Mouse (Mus musculus): ENCODE data around the gene Nck1. TPM values are rescaled to one million over a fixed set of nuclear protein-coding genes. Genes with fewer than 3 reads are reported as not detected.

Nck1 gene
- total and polyA plus RNA-seq, 3 experiments, result 16.7 to 27.4 (median 25.2) TPM

DNA sequence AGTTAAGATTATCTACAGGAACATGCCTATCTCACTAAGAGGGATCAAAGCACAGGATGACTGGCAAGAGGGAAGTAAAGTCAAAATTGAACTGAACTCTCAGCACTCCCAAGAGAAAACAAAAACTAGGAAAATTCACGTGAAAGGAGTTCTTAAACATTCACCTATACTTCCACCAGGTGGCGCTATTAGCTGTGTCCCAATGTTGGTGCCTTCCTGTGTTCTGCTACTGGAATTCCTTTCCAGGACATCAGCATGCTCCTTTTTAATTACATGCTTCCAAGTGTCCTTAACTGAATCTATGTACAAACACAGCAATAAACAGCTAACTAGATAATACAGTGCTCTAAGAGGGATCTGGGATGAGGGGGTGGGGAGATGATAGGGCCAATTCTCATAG is 25.3 kb downstream of the Nck1 start:
- TF ChIP-seq HCFC1 (IDR thresholded peaks at IDR 0.05; ENCODE audit: low read depth, low read length) (no peak), EP300 (IDR thresholded peaks at IDR 0.05; ENCODE audit: low read length) (no peak), BHLHE40 (IDR thresholded peaks at IDR 0.05; ENCODE audit: low read depth, low read length) (peak; percentile 76), SMC3 (IDR thresholded peaks at IDR 0.05; ENCODE audit: low read depth, low read length) (peak; percentile 49), RCOR1 (conservative IDR thresholded peaks at IDR 0.05; ENCODE audit: low read depth, low read length) (no peak), MAFK (IDR thresholded peaks at IDR 0.05; ENCODE audit: insufficient replicate concordance, low read length) (no peak), POLR2AphosphoS2 (IDR thresholded peaks at IDR 0.05; ENCODE audit: low read depth, low read length) (no peak), RAD21 (IDR thresholded peaks at IDR 0.05; ENCODE audit: low read depth, low read length) (peak; percentile 51), ZKSCAN1 (IDR thresholded peaks at IDR 0.05; ENCODE audit: borderline replicate concordance, low read depth, low read length) (no peak), JUN (IDR thresholded peaks at IDR 0.05; ENCODE audit: insufficient read depth, low read depth, low read length) (no peak), CTCF (conservative IDR thresholded peaks at IDR 0.05 in 1 of 2, IDR thresholded peaks at IDR 0.05 in 1 of 2; ENCODE audit: low read depth in 2 of 2, low read length in 2 of 2) (peak; percentile 74 to 86)
- dilution Hi-C loops (cut with MboI; ENCODE audit: extremely low pct_ligation_motif_present, extremely low pct_unique_long_range_greater_than_20kb, low sequenced_read_pairs), result no loop called here
- no peaks in the 10 kb centered on the region for H3K36me3 ChIP-seq (replicated peaks in 1 of 2; ENCODE audit: control insufficient read depth in 1 of 2, insufficient read depth in 1 of 2, low read length in 1 of 2)
- H3K27me3 ChIP-seq (replicated peaks), result no peaks in the 10 kb centered on the region
- in situ Hi-C loops (cut with MboI; ENCODE audit: low pct_ligation_motif_present, low pct_unique_long_range_greater_than_20kb, low sequenced_read_pairs), result no loop called here
- H3K79me2 ChIP-seq (replicated peaks; ENCODE audit: control insufficient read depth, extremely low read depth, insufficient read depth, poor library complexity, severe bottlenecking), result peaks cover 12% of the 10 kb centered on the region; the same call in 1 of the 2 replicates
- no peak overlapping the region for H3K9ac ChIP-seq (ENCODE audit: insufficient read depth, low read depth)
- peak; percentile 44 for DNase-seq (ENCODE audit: extremely low read depth)
- H3K9me3 ChIP-seq (replicated peaks; ENCODE audit: low read length), result no peaks in the 10 kb centered on the region
- H3K27ac ChIP-seq (ENCODE audit: insufficient read depth, low read depth), result no peak overlapping the region
- no peak overlapping the region for H3K4me2 ChIP-seq (ENCODE audit: insufficient read depth, low read depth, poor library complexity, severe bottlenecking)
- no peak overlapping the region for H3K4me3 ChIP-seq (replicated peaks in 1 of 3; ENCODE audit: low read depth in 2 of 3, low read length in 2 of 3, poor library complexity in 1 of 3)
- H3K4me1 ChIP-seq (ENCODE audit: control insufficient read depth in 1 of 2, insufficient read depth in 2 of 2), result peaks cover 0 to 21% of the 10 kb centered on the region in 2 experiments; a peak in 2 of 4 replicates

DNA sequence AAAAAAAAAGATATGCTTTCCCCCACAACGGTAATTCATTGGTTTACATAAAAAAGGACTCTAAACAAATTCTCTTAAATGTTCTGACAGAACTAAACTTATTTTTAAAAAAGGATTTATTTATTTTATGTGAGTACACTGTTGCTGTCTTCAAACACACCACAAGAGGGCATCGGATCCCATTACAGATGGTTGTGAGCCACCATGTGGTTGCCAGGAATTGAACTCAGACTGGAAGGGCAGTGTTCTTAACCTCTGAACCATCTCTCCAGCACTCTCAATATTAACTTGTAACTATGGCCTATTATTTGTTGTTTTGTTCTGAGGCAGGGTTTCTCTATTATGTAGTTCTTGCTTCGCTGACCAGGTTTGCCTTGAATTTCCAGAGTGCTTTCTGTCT is 25.9 kb downstream of the Nck1 start:
- no peak for TF ChIP-seq TCF12 (IDR thresholded peaks at IDR 0.05; ENCODE audit: low read depth, low read length)
- TF ChIP-seq SMC3 (IDR thresholded peaks at IDR 0.05; ENCODE audit: low read depth, low read length), result peak; percentile 34
- TF ChIP-seq CTCF (conservative IDR thresholded peaks at IDR 0.05 in 1 of 2, IDR thresholded peaks at IDR 0.05 in 1 of 2; ENCODE audit: low read depth in 2 of 2, low read length in 2 of 2), result peak in 1 of 2 experiments; percentile 68; a peak in 2 of 4 replicates
- in situ Hi-C loops (cut with MboI; ENCODE audit: low pct_ligation_motif_present, low pct_unique_long_range_greater_than_20kb, low sequenced_read_pairs), result no loop called here
- no peak for DNase-seq (ENCODE audit: extremely low read depth)
- H3K79me2 ChIP-seq (replicated peaks; ENCODE audit: control insufficient read depth, extremely low read depth, insufficient read depth, poor library complexity, severe bottlenecking), result peaks cover 10% of the 10 kb centered on the region; the same call in 1 of the 2 replicates
- no peaks in the 10 kb centered on the region for H3K36me3 ChIP-seq (replicated peaks in 1 of 2; ENCODE audit: control insufficient read depth in 1 of 2, insufficient read depth in 1 of 2, low read length in 1 of 2)
- no peak overlapping the region for H3K27ac ChIP-seq (ENCODE audit: insufficient read depth, low read depth)
- no peak overlapping the region for H3K9ac ChIP-seq (ENCODE audit: insufficient read depth, low read depth)
- H3K27me3 ChIP-seq (replicated peaks), result no peaks in the 10 kb centered on the region
- dilution Hi-C loops (cut with MboI; ENCODE audit: extremely low pct_ligation_motif_present, extremely low pct_unique_long_range_greater_than_20kb, low sequenced_read_pairs), result no loop called here
- peaks cover 0 to 17% of the 10 kb centered on the region in 2 experiments; a peak in 2 of 4 replicates for H3K4me1 ChIP-seq (ENCODE audit: control insufficient read depth in 1 of 2, insufficient read depth in 2 of 2)
- no peaks in the 10 kb centered on the region for H3K9me3 ChIP-seq (replicated peaks; ENCODE audit: low read length)
- no peak overlapping the region for H3K4me3 ChIP-seq (replicated peaks in 1 of 3; ENCODE audit: low read depth in 2 of 3, low read length in 2 of 3, poor library complexity in 1 of 3)
- H3K4me2 ChIP-seq (ENCODE audit: insufficient read depth, low read depth, poor library complexity, severe bottlenecking), result no peak overlapping the region

DNA sequence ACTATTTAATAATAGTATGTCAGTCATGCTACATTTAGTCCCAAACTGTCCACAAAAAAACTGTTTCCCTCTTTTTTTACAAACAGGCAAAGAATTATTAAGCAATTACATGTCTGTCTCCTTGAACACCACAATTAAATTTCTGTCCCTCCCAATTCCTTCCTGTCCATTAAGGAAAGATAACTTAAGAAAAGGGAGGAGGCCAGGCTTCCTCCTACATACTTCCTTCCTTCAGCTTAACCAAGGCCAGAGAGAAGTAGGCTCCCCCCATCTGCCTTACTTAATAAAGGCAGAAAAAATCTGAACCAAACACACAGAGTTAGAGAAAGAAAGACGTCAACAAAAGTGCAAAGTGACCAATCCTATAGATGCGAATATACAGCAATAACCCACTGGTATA is 38.4 kb downstream of the Nck1 start:
- H3K4me1 ChIP-seq (ENCODE audit: control insufficient read depth in 1 of 2, insufficient read depth in 2 of 2), result peaks cover 0 to 22% of the 10 kb centered on the region in 2 experiments; a peak in 2 of 4 replicates
- peaks cover 11% of the 10 kb centered on the region for H3K79me2 ChIP-seq (replicated peaks; ENCODE audit: control insufficient read depth, extremely low read depth, insufficient read depth, poor library complexity, severe bottlenecking)
- no peaks in the 10 kb centered on the region for H3K27me3 ChIP-seq (replicated peaks)
- H3K9me3 ChIP-seq (replicated peaks; ENCODE audit: low read length), result no peaks in the 10 kb centered on the region
- in situ Hi-C loops (cut with MboI; ENCODE audit: low pct_ligation_motif_present, low pct_unique_long_range_greater_than_20kb, low sequenced_read_pairs), result no loop called here
- H3K27ac ChIP-seq (ENCODE audit: insufficient read depth, low read depth), result no peak overlapping the region
- TF ChIP-seq E2F4 (IDR thresholded peaks at IDR 0.05; ENCODE audit: insufficient replicate concordance, low read depth, low read length) (no peak), SIN3A (IDR thresholded peaks at IDR 0.05; ENCODE audit: low read length) (no peak), TBP (conservative IDR thresholded peaks at IDR 0.05; ENCODE audit: low read depth, low read length) (no peak), ZKSCAN1 (IDR thresholded peaks at IDR 0.05; ENCODE audit: borderline replicate concordance, low read depth, low read length) (no peak), USF2 (conservative IDR thresholded peaks at IDR 0.05; ENCODE audit: low read depth, low read length) (no peak), SMC3 (IDR thresholded peaks at IDR 0.05; ENCODE audit: low read depth, low read length) (no peak), TCF12 (IDR thresholded peaks at IDR 0.05; ENCODE audit: low read depth, low read length) (no peak), RAD21 (IDR thresholded peaks at IDR 0.05; ENCODE audit: low read depth, low read length) (no peak)
- no peak overlapping the region for H3K4me2 ChIP-seq (ENCODE audit: insufficient read depth, low read depth, poor library complexity, severe bottlenecking)
- H3K9ac ChIP-seq (ENCODE audit: insufficient read depth, low read depth), result no peak overlapping the region
- peaks cover 3 to 4% of the 10 kb centered on the region in 2 experiments for H3K36me3 ChIP-seq (replicated peaks in 1 of 2; ENCODE audit: control insufficient read depth in 1 of 2, insufficient read depth in 1 of 2, low read length in 1 of 2)
- dilution Hi-C loops (cut with MboI; ENCODE audit: extremely low pct_ligation_motif_present, extremely low pct_unique_long_range_greater_than_20kb, low sequenced_read_pairs), result no loop called here
- no peak for DNase-seq (ENCODE audit: extremely low read depth)
- H3K4me3 ChIP-seq (replicated peaks in 1 of 3; ENCODE audit: low read depth in 2 of 3, low read length in 2 of 3, poor library complexity in 1 of 3), result no peak overlapping the region
